Mouse (Mus musculus): ENCODE measurements around the gene Tle2. TPM values are rescaled to one million over a fixed set of nuclear protein-coding genes. Genes with fewer than 3 reads are reported as not detected.

Tle2 gene
- 24.5 and 29.7 TPM in 2 replicates for polyA plus RNA-seq (2014; fragmentation: Nextera tagmentation; extraction: Ambion mirVana)

GRCm38 (mm10) chr10:81574081-81575056 is at the start of gene Tle2:
Gene Tle2, plus strand, starts transcription at chr10:81574561.
- WGBS = 20% methylated on average over 10 of the region's 10 CpGs
- DNase-seq (ENCODE audit: low spot score) = no peak

DNA sequence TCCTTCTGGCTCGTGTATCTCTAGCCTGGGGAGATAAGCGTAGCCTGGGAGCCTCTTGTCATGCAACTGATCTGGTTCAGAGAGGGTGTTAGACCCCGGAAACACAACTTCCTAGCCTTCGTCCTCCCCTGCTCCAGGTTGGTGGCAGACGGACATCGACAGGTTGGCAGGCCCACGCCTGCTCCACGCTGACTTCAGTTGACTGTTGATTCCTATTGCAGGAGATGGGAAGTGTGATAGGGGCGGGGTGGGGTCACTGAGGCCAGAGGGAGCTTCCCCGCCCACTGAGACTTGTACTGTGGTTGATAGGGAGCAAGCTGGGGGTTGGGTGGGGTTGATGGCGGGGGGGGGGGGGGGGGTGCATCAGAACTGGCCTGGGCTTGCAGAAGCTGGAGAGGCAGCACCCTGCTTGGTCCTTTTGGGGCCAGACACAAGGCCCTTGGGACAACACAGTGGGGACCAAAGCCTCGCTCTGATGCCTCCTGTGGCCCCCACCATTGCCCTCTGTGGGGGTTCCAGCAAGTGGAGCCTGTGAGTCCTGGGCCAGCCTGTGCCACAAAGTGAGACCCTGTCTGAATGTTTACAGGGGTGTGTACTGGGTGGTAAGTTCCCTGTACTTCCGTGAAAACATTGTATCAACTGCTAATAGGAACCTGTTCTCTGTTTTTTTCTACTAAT is 49.2 kb upstream of the Tle2 start:
- ATAC-seq (ENCODE audit: low FRiP score) (no peak), DNase-seq (ENCODE audit: low spot score) (no peak)
- no peak overlapping the region for H3K27ac ChIP-seq
- H3K4me1 ChIP-seq (replicated peaks; ENCODE audit: control insufficient read depth, insufficient read depth, low read length) = no peaks in the 10 kb centered on the region
- 0 out of 2 replicates have a peak, but pooled peaks cover 6% of the 10 kb centered on the region for H3K27me3 ChIP-seq (ENCODE audit: control insufficient read depth, insufficient read depth, low read length)
- H3K9me3 ChIP-seq (ENCODE audit: control insufficient read depth, low read length) = no peaks in the 10 kb centered on the region
- no peak overlapping the region for H3K4me2 ChIP-seq (replicated peaks)
- WGBS = 66% methylated on average over 10 of the region's 13 CpGs
- no peak overlapping the region for H3K9ac ChIP-seq
- H3K36me3 ChIP-seq (replicated peaks; ENCODE audit: control insufficient read depth, insufficient read depth) = peaks cover 16% of the 10 kb centered on the region
- no peak overlapping the region for H3K4me3 ChIP-seq (replicated peaks; ENCODE audit: low read length)

More at GRCm38 (mm10) chr10:81574081-81575056, at the start of gene Tle2:
- peak within 1 kb of the TSS; percentile 40; the same call in 1 of the 2 replicates for H3K27ac ChIP-seq
- H3K9me3 ChIP-seq (ENCODE audit: control insufficient read depth, low read length) = no peaks in the 10 kb centered on the region
- no peaks in the 10 kb centered on the region for H3K36me3 ChIP-seq (replicated peaks; ENCODE audit: control insufficient read depth, insufficient read depth)
- ATAC-seq (ENCODE audit: low FRiP score) = no peak
- peaks cover 40% of the 10 kb centered on the region for H3K4me1 ChIP-seq (replicated peaks; ENCODE audit: control insufficient read depth, insufficient read depth, low read length)
- H3K4me3 ChIP-seq (replicated peaks; ENCODE audit: low read length) = peak within 1 kb of the TSS; percentile 55
- H3K4me2 ChIP-seq (replicated peaks) = peak within 1 kb of the TSS; percentile 74
- peak within 1 kb of the TSS; percentile 74 for H3K9ac ChIP-seq
- H3K27me3 ChIP-seq (ENCODE audit: control insufficient read depth, insufficient read depth, low read length) = peaks cover 51% of the 10 kb centered on the region

- ATAC-seq (ENCODE audit: low FRiP score) = no peak; the same call in 1 of the 2 replicates
- H3K9ac ChIP-seq = no peak overlapping the region
- H3K4me1 ChIP-seq (replicated peaks; ENCODE audit: control insufficient read depth, insufficient read depth, low read length) = no peaks in the 10 kb centered on the region
- peaks cover 31% of the 10 kb centered on the region for H3K36me3 ChIP-seq (replicated peaks; ENCODE audit: control insufficient read depth, insufficient read depth)
- H3K27ac ChIP-seq = no peak overlapping the region
- H3K9me3 ChIP-seq (ENCODE audit: control insufficient read depth, low read length) = no peaks in the 10 kb centered on the region
- no peak overlapping the region for H3K4me2 ChIP-seq (replicated peaks)
- 16% methylated on average over 14 of the region's 14 CpGs for WGBS
- H3K27me3 ChIP-seq (ENCODE audit: control insufficient read depth, insufficient read depth, low read length) = 0 out of 2 replicates have a peak, but pooled peaks cover 6% of the 10 kb centered on the region
- DNase-seq (ENCODE audit: low spot score) = peak; percentile 72
- H3K4me3 ChIP-seq (replicated peaks; ENCODE audit: low read length) = no peak overlapping the region
Measured at GRCm38 (mm10) chr10:81526779-81527178, 47.6 kb upstream of the Tle2 start.

DNA sequence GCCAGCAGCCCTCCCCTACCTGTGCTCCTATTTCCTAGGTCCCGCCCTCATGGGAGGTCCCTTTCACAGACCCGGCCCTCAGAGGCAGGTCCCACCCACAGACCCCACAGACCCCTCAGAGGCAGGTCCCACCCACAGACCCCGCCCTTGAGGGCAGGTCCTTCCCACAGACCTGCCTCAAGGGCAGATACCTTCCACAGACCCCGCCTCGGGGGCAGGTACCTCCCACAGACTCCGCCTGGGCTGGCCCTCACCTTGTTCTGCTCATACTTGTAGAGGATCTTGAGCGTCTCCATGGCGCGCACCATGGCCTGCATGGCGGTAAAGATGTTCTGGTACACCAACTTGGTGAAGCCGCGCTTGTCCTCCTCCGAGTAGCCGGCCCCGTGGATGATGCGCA is 39.5 kb upstream of the Tle2 start:
- Histone ChIP-seq H3K9me3 (ENCODE audit: control insufficient read depth, low read length) (no peaks in the 10 kb centered on the region), H3K4me1 (replicated peaks; ENCODE audit: control insufficient read depth, insufficient read depth, low read length) (no peaks in the 10 kb centered on the region), H3K36me3 (replicated peaks; ENCODE audit: control insufficient read depth, insufficient read depth) (peaks cover 46% of the 10 kb centered on the region), H3K4me2 (replicated peaks) (no peak overlapping the region), H3K27me3 (ENCODE audit: control insufficient read depth, insufficient read depth, low read length) (no peaks in the 10 kb centered on the region), H3K4me3 (replicated peaks; ENCODE audit: low read length) (no peak overlapping the region), H3K9ac (no peak overlapping the region), H3K27ac (no peak overlapping the region)
- ATAC-seq (ENCODE audit: low FRiP score) (no peak), DNase-seq (ENCODE audit: low spot score) (no peak)
- WGBS = 69% methylated on average over 16 of the region's 16 CpGs

DNA sequence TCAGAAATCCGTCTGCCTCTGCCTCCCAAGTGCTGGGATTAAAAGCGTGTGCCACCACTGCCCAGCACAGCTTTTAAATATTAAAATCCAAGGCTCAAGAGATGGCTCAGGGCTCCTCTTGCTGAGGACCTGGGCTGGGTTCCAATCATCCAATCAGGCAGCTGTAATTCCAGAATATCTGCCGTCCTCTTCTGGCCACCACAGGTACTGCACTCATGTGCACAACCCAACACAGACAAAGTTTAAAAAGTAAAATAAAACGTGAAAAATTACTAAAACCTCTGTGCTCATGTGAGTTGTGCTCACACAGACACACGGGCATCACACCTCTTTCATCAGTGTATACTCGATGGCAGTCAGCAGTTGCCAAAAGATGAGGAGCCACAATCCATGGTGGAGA is 37.6 kb upstream of the Tle2 start:
- H3K4me3 ChIP-seq (replicated peaks; ENCODE audit: low read length) = no peak overlapping the region
- DNase-seq (ENCODE audit: low spot score) (no peak), ATAC-seq (ENCODE audit: low FRiP score) (no peak)
- H3K9me3 ChIP-seq (ENCODE audit: control insufficient read depth, low read length) = no peaks in the 10 kb centered on the region
- no peak overlapping the region for H3K9ac ChIP-seq
- 79% methylated on average over 6 of the region's 6 CpGs for WGBS
- no peak overlapping the region for H3K27ac ChIP-seq
- no peaks in the 10 kb centered on the region for H3K27me3 ChIP-seq (ENCODE audit: control insufficient read depth, insufficient read depth, low read length)
- H3K4me1 ChIP-seq (replicated peaks; ENCODE audit: control insufficient read depth, insufficient read depth, low read length) = no peaks in the 10 kb centered on the region
- H3K36me3 ChIP-seq (replicated peaks; ENCODE audit: control insufficient read depth, insufficient read depth) = peaks cover 28% of the 10 kb centered on the region
- H3K4me2 ChIP-seq (replicated peaks) = no peak overlapping the region

GRCm38 (mm10) chr10:81537429-81537828 is 36.9 kb upstream of the Tle2 start:
- Histone ChIP-seq H3K4me1 (replicated peaks; ENCODE audit: control insufficient read depth, insufficient read depth, low read length) (peaks cover 1% of the 10 kb centered on the region), H3K9ac (no peak overlapping the region), H3K9me3 (ENCODE audit: control insufficient read depth, low read length) (no peaks in the 10 kb centered on the region), H3K4me3 (replicated peaks; ENCODE audit: low read length) (no peak overlapping the region), H3K27me3 (ENCODE audit: control insufficient read depth, insufficient read depth, low read length) (no peaks in the 10 kb centered on the region), H3K27ac (no peak overlapping the region), H3K4me2 (replicated peaks) (no peak overlapping the region), H3K36me3 (replicated peaks; ENCODE audit: control insufficient read depth, insufficient read depth) (peaks cover 21% of the 10 kb centered on the region)
- ATAC-seq (ENCODE audit: low FRiP score) (no peak), DNase-seq (ENCODE audit: low spot score) (no peak)
- WGBS = 95% methylated on average over 2 of the region's 2 CpGs

DNA sequence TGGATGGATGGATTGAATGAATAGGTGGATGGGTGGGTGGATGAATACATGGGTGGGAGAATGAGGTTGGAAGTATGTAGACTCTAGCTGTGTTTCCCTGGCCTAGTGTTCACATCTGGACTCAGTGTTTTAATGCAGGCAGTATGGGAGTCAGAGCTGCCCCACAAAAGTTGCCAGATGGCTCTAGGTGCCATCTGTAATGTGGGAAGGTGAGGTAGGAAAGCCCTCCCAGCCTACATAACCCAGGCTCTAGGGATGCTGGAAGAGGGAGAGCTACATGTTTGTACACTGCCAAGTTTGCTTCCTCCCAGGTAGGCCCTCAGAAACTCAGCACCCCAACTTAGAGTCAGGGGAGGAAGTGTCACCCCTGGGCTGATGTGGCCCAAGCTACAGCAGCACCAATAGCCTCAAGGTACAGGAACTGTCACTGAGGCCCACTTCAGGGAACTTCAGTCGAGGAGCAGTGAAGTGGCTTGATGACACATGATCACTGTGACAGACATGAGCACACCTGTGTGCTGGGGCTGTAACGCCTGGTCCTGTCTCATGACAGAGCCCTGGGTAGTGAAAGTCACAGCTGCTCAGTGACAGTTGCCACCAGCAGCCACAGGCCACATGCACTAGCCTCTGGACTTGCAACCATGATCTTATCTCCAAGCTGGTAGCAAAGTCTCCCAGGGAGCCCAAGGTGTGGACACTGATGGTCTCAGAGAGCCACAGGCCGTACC is 35.9 kb upstream of the Tle2 start:
- H3K9me3 ChIP-seq (ENCODE audit: control insufficient read depth, low read length) = no peaks in the 10 kb centered on the region
- no peak overlapping the region for H3K4me2 ChIP-seq (replicated peaks)
- H3K27ac ChIP-seq = no peak overlapping the region
- H3K27me3 ChIP-seq (ENCODE audit: control insufficient read depth, insufficient read depth, low read length) = no peaks in the 10 kb centered on the region
- H3K4me1 ChIP-seq (replicated peaks; ENCODE audit: control insufficient read depth, insufficient read depth, low read length) = peaks cover 12% of the 10 kb centered on the region
- WGBS = 91% methylated on average over 3 of the region's 3 CpGs
- peaks cover 10% of the 10 kb centered on the region for H3K36me3 ChIP-seq (replicated peaks; ENCODE audit: control insufficient read depth, insufficient read depth)
- no peak for DNase-seq (ENCODE audit: low spot score)
- ATAC-seq (ENCODE audit: low FRiP score) = no peak
- no peak overlapping the region for H3K9ac ChIP-seq
- no peak overlapping the region for H3K4me3 ChIP-seq (replicated peaks; ENCODE audit: low read length)

GRCm38 (mm10) chr10:81541363-81541762 is 33.0 kb upstream of the Tle2 start:
- Histone ChIP-seq H3K36me3 (replicated peaks; ENCODE audit: control insufficient read depth, insufficient read depth) (no peaks in the 10 kb centered on the region; the same call in 1 of the 2 replicates), H3K27ac (no peak overlapping the region), H3K4me1 (replicated peaks; ENCODE audit: control insufficient read depth, insufficient read depth, low read length) (peaks cover 18% of the 10 kb centered on the region), H3K27me3 (ENCODE audit: control insufficient read depth, insufficient read depth, low read length) (no peaks in the 10 kb centered on the region), H3K4me2 (replicated peaks) (no peak overlapping the region), H3K4me3 (replicated peaks; ENCODE audit: low read length) (no peak overlapping the region), H3K9me3 (ENCODE audit: control insufficient read depth, low read length) (no peaks in the 10 kb centered on the region), H3K9ac (peak overlapping the region; percentile 5; the same call in 1 of the 2 replicates)
- ATAC-seq (ENCODE audit: low FRiP score) (no peak), DNase-seq (ENCODE audit: low spot score) (no peak)
- 86% methylated on average over 5 of the region's 5 CpGs for WGBS
